Mouse (Mus musculus): ENCODE measurements around the gene Antxr2.

GRCm38 (mm10) chr5:97839924-97840279 lies 190.9 kb downstream of the Antxr2 start:
- TF ChIP-seq POLR2A (IDR thresholded peaks at IDR 0.05; ENCODE audit: low read depth, low read length) (no peak), CTCF (conservative IDR thresholded peaks at IDR 0.05 in 1 of 2, IDR thresholded peaks at IDR 0.05 in 1 of 2; ENCODE audit: low read depth in 2 of 2, low read length in 2 of 2) (no peak), BHLHE40 (IDR thresholded peaks at IDR 0.05; ENCODE audit: low read depth, low read length) (no peak), USF1 (IDR thresholded peaks at IDR 0.05; ENCODE audit: low read depth, low read length) (no peak), ZC3H11A (IDR thresholded peaks at IDR 0.05; ENCODE audit: low read depth, low read length) (no peak), CHD1 (IDR thresholded peaks at IDR 0.05; ENCODE audit: low read depth, low read length) (no peak), KAT2A (IDR thresholded peaks at IDR 0.05; ENCODE audit: insufficient replicate concordance, low read length) (no peak), RCOR1 (conservative IDR thresholded peaks at IDR 0.05; ENCODE audit: low read depth, low read length) (no peak), HCFC1 (IDR thresholded peaks at IDR 0.05; ENCODE audit: low read depth, low read length) (no peak), MYC (IDR thresholded peaks at IDR 0.05; ENCODE audit: low read depth, low read length) (no peak), MAX (IDR thresholded peaks at IDR 0.05; ENCODE audit: low read length) (no peak), SIN3A (IDR thresholded peaks at IDR 0.05; ENCODE audit: low read length) (no peak), RAD21 (IDR thresholded peaks at IDR 0.05; ENCODE audit: low read depth, low read length) (no peak)

Data from CH12.LX (cell line).